Mouse (Mus musculus): ENCODE data around the gene Acsm2.
"Not testable (repeated sequence)": the region's sequence is repeated elsewhere in the genome, so short reads cannot be mapped to it uniquely, and the experiment has no call there.

Acsm2 gene

GRCm38 (mm10) chr7:119561441-119561840 is 7.3 kb downstream of the Acsm2 start:
- in situ Hi-C loops (cut with MboI, MseI), result no loop called here

DNA sequence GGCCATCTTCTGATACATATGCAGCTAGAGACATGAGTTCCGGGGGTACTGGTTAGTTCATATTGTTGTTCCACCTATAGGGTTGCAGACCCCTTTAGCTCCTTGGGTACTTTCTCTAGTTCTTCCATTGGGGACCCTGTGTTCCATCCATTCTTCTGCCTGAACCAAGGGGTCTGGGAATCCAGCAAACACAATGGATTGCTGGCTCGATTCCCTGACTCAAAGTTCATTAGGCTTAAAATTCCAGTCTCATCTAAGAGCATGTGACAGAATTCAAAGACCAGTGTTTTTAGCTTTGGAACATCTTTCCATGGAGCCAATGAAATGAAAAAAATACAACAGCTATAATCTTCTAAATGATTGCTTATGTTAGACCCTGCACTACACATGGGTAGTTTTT is 8.3 kb downstream of the Acsm2 start:
- in situ Hi-C loops (cut with MboI, MseI), result not testable (repeated sequence)

DNA sequence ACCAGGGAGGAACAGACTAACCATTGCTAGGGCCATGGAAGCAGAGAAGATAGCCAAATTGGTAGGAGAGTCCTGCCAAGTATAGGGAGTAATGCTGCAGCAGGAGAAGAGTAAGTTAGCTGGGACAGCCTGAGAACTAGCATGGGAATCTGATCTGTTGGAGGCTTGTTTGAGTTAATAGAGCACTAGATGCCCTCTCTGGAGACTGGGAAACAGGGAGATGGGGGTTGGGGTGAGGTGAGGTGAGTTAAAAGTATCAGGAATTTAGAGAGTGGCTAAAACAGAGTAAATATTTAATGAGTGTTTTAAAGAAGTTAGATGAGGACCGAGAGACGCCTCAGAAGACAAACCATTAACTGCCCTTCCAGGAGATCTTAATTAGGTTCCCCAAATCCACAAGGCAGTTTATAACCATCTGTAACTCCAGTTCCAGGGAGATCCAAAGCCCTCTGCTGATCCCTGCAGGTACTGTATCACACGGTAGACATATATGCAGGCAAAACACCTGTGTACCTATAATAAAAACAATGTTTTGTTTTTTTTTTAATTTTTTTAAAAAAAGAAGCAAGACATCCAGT is 40.5 kb downstream of the Acsm2 start:
- in situ Hi-C loops (cut with MboI, MseI), result no loop called here

- in situ Hi-C loops (cut with MboI, MseI), result no loop called here
Measured at GRCm38 (mm10) chr7:119595306-119595705, 41.2 kb downstream of the Acsm2 start.

- in situ Hi-C loops (cut with MboI, MseI), result no loop called here
Measured at GRCm38 (mm10) chr7:119596536-119596935, 42.4 kb downstream of the Acsm2 start.

- in situ Hi-C loops (cut with MboI, MseI), result no loop called here
Measured at GRCm38 (mm10) chr7:119601195-119601953, 47.2 kb downstream of the Acsm2 start.

- in situ Hi-C loops (cut with MboI, MseI), result no loop called here
Measured at GRCm38 (mm10) chr7:119601954-119602317, 47.8 kb downstream of the Acsm2 start.

DNA sequence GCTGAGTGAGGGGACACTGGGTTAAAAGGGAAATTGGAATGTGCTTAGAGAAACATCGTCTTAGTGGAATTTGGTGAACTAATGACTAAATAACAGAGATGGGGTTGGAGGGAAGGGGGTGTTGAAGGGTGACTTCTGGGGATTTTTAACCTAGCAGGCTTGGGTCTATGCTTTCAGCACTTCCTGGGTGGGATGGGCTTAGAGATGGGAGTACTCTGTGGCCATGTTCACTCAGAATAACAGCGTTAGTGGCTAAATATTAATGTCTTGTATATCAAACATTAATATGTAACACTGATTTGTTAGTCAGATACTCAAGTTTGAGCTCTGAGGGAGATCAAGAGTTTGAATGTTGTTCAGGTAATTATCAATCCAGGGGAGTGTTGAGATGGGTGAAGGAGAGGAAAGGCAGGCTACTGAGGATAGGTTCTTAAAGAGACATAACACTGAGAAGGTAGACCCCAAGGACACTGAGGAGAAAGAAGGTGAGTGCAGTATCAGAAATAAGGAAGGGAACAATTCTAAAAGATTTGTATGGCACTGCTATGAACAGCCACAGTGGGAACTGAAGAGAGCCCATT is 50.9 kb downstream of the Acsm2 start:
- in situ Hi-C loops (cut with MboI, MseI), result no loop called here

DNA sequence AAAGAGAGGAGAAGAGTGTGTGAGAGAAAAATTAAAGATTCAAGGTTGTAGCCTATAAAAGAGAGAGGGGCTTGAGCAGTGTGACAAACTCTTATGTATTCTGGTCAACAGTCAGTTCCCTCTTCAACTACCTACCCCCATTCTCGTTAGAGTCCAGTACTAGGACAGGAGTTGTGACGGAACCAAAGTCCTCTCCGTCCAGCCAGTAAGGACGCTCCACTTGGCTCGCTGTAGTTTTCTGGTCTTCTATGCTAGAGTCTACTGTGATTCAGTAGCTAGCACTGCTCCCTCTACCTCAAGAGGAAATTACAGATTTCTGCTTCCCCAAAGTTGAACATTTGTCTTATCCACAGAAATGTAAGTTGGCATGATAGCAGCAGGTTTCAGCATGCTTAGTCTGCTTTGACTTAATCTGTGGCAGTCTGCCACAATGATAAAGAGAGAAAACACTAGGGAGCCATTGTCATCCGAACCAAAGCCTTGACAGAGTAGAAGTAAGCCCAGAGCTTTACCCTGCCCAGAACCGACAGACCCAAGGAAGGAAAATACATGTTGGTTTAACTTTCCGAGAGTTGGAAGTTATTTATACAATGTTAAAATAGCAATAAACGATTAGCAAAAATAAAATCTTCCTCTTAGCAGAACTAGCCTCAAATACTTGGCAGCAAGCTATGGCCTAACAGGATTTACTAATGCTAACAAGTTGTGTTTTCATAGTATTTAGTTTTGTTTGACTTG is 52.0 kb downstream of the Acsm2 start:
- in situ Hi-C loops (cut with MboI, MseI), result no loop called here

- in situ Hi-C loops (cut with MboI, MseI), result no loop called here
Measured at GRCm38 (mm10) chr7:119606664-119607076, 52.5 kb downstream of the Acsm2 start, which contains the start of gene Acsm1. Gene Acsm1, plus strand, starts transcription at chr7:119607026.

DNA sequence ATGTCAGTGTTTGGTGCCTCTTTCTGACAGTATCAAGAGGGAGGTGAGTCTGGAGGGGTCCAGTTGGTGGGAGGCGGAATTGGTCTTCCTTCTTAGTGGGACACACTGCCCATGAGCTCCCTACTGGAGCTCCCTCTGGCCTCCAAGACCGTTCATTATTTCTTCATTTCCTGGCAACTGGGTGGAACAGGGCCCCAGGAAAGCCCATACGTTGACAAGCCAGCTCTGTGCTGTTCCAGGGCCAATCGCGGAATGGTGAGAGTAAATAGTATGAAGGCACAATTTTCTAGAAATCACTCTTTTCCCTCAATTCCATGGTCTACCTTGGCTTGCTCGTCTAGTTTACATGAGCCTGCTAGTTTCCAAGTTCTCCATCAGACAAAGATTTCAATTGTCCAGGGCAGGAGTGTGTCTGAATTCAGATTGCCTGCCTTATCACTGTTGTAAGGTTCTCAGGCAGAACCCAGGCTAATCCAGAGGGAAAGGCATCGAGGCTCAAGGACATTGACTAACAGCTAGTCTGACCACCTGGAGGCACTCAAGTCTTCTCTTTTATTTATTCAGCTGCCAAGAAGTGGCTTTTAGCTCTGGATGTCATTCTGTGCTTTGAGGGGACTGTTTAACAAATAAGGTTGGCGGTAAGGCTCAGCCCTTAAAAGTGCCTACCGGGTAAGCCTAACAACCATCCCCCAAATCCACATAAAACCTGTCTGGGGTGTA is 53.8 kb downstream of the Acsm2 start:
- in situ Hi-C loops (cut with MboI, MseI), result no loop called here

- in situ Hi-C loops (cut with MboI, MseI), result no loop called here
Measured at GRCm38 (mm10) chr7:119616531-119616930, 62.4 kb downstream of the Acsm2 start.

DNA sequence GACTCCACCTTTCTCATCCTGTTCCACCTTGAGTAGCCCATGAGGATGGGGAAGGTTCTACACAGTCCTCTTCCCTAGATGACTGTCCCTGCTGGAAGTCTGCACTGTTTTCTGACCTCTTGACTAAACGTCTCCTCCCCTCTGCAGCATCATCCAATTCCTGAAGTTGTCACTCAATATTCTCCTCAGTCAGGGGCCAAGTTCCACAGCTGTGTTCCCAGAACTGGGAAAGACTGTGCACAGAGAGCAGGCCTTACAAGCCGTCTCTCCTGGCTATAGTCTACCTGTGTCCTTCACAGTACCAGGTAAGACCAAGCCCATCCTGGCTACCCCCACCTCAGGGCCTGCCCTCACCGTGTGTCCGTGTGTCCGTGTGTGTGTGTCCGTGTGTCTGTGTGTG is 63.5 kb downstream of the Acsm2 start:
- in situ Hi-C loops (cut with MboI, MseI), result no loop called here

- in situ Hi-C loops (cut with MboI, MseI), result no loop called here
Measured at GRCm38 (mm10) chr7:119618209-119618935, 64.2 kb downstream of the Acsm2 start.

DNA sequence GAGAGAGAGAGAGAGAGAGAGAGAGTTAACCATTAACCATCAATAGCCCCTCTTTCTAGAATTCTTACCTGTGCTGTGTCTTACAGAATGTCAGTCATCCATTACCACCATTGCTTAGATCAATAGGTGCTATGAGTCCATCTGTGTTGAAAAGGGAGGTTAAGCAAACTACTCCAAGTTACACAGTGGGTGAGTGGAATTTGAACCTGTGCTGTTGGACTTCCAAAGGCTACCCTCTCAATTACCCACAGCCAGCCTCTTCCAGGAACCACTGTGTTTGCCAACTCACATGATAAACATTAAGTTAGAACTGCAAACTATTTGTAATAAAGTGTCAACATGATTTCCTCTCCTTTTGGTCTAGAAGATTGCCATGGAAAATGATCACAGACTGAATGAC is 66.0 kb downstream of the Acsm2 start:
- in situ Hi-C loops (cut with MboI, MseI), result no loop called here

- in situ Hi-C loops (cut with MboI, MseI), result no loop called here
Measured at GRCm38 (mm10) chr7:119638773-119639172, 84.6 kb downstream of the Acsm2 start.

DNA sequence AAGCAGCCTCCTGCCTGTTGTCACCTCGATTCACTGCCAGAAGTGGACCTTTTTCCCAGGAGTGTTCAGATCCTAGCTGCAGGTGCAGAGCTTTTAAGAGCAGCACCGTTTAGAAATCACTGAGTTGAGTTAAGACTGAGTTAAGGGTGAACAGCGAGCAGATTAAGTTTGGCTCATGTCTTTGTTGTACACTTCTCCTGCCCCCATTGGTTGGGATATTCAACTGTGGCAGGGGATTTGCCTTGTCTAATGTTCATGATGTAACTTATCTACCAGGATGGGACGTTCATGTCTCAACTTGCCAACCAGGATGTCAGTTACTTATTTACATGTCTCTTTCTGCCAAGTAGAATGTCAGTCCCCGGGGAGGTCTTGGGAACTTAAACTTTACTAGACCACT is 88.2 kb downstream of the Acsm2 start:
- in situ Hi-C loops (cut with MboI, MseI), result no loop called here

All from regulatory T cell (primary cell).